Comparison of ENCODE assay signal across 15 mouse cellular contexts in the genomic region with DNA sequence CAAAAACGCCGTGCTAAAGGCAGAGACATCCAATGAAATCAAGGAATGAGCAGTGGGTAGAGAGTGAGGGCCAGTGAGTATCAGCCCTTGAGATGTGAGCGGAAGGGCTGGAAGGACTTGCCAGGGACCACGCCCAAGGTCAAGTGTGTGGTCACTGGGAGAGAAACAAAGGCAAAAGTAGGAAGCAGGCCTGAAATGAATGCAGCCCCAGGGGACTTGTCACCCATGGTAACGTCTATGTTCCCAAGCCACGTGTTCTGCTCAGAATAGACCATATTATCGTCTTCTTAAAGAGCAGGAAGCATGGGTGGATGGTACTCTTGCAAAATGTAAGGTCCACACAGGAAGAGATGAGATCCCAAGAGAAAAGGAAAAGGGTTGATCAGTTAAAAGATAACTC.
"Had no signal": no experiment of that assay in that cellular context is flagged by ENCODE, and none has a peak within 500 bp of the region (broad histone marks: within the 10 kb centered on the region; RNA-seq: fewer than 3 reads in every experiment).

No protein-coding gene starts in this region.

- H3K9ac ChIP-seq: liver, embryonic 13.5 days; lung, embryonic 14.5 days; midbrain, embryonic 12.5 days; midbrain, embryonic 15.5 days; neural tube, embryonic 12.5 days; neural tube, embryonic 15.5 days had no signal

- H3K27ac ChIP-seq: layer of hippocampus, adult 2 months; liver, embryonic 13.5 days; macrophage; midbrain, embryonic 12.5 days; midbrain, embryonic 15.5 days; neural tube, embryonic 12.5 days; neural tube, embryonic 15.5 days had no signal

- H3K9me3 ChIP-seq: liver, embryonic 13.5 days; midbrain, embryonic 12.5 days; midbrain, embryonic 15.5 days; neural tube, embryonic 12.5 days; neural tube, embryonic 15.5 days had no signal

- ATAC-seq: lung, postnatal 0 days; midbrain, embryonic 15.5 days had no signal

- H3K27me3 ChIP-seq: liver, embryonic 13.5 days; midbrain, embryonic 12.5 days; midbrain, embryonic 15.5 days; neural tube, embryonic 12.5 days; neural tube, embryonic 15.5 days had no signal

- H3K4me2 ChIP-seq: liver, embryonic 13.5 days; lung, embryonic 14.5 days; midbrain, embryonic 12.5 days; midbrain, embryonic 15.5 days; neural tube, embryonic 12.5 days; neural tube, embryonic 15.5 days had no signal

- H3K4me1 ChIP-seq: liver, embryonic 13.5 days; midbrain, embryonic 12.5 days; midbrain, embryonic 15.5 days; neural tube, embryonic 12.5 days; neural tube, embryonic 15.5 days had no signal

- H3K4me3 ChIP-seq: layer of hippocampus, adult 2 months; liver, embryonic 13.5 days; midbrain, embryonic 12.5 days; midbrain, embryonic 15.5 days; neural tube, embryonic 12.5 days; neural tube, embryonic 15.5 days had no signal

- H3K36me3 ChIP-seq: liver, embryonic 13.5 days; midbrain, embryonic 12.5 days; midbrain, embryonic 15.5 days; neural tube, embryonic 12.5 days; neural tube, embryonic 15.5 days had no signal

- DNase-seq: kidney, postnatal 14 days; kidney, postnatal 4 days; layer of hippocampus, adult 9-11 months; liver, embryonic 13.5 days; lung, embryonic 14.5 days; right cerebral cortex, adult 18-20 months; thymus, adult 18-20 months; thymus, postnatal 36 days had no signal
